Mouse (Mus musculus): ENCODE measurements around the gene Znrf4.

GRCm38 (mm10) chr17:56471136-56471535 is 41.1 kb downstream of the Znrf4 start:
- TF ChIP-seq EP300 (IDR thresholded peaks at IDR 0.05; ENCODE audit: low read depth) (no peak), CTCF (IDR thresholded peaks at IDR 0.05; ENCODE audit: low read depth) (no peak)

Data from liver, embryonic 14.5 days (tissue).